Mouse (Mus musculus): Measurements from ENCODE around the gene Myo18a.

Myo18a gene

GRCm38 (mm10) chr11:77872236-77872635 lies 109.2 kb downstream of the Myo18a start:
- no peak for DNase-seq (ENCODE audit: low spot score)

- no peak for DNase-seq (ENCODE audit: low spot score)
Measured at GRCm38 (mm10) chr11:77872685-77873084, 109.6 kb downstream of the Myo18a start.

GRCm38 (mm10) chr11:77873116-77873515 lies 110.1 kb downstream of the Myo18a start:
- DNase-seq (ENCODE audit: low spot score): no peak

- no peak for DNase-seq (ENCODE audit: low spot score)
Measured at GRCm38 (mm10) chr11:77874685-77875231, 111.7 kb downstream of the Myo18a start.

- DNase-seq (ENCODE audit: low spot score): no peak
Measured at GRCm38 (mm10) chr11:77875269-77875668, 112.2 kb downstream of the Myo18a start.

GRCm38 (mm10) chr11:77875847-77876759 lies 113.1 kb downstream of the Myo18a start:
- DNase-seq (ENCODE audit: low spot score): no peak

- no peak for DNase-seq (ENCODE audit: low spot score)
Measured at GRCm38 (mm10) chr11:77876760-77877148, 113.7 kb downstream of the Myo18a start.

- no peak for DNase-seq (ENCODE audit: low spot score)
Measured at GRCm38 (mm10) chr11:77884524-77885245, 121.6 kb downstream of the Myo18a start.

GRCm38 (mm10) chr11:77885246-77885575 lies 122.2 kb downstream of the Myo18a start:
- no peak for DNase-seq (ENCODE audit: low spot score)

- no peak for DNase-seq (ENCODE audit: low spot score)
Measured at GRCm38 (mm10) chr11:77887373-77887960, 124.4 kb downstream of the Myo18a start.

- DNase-seq (ENCODE audit: low spot score): no peak
Measured at GRCm38 (mm10) chr11:77888846-77889245, 125.8 kb downstream of the Myo18a start.

GRCm38 (mm10) chr11:77889484-77889883 lies 126.4 kb downstream of the Myo18a start:
- no peak for DNase-seq (ENCODE audit: low spot score)

- DNase-seq (ENCODE audit: low spot score): no peak
Measured at GRCm38 (mm10) chr11:77890648-77891258, 127.7 kb downstream of the Myo18a start.

- no peak for DNase-seq (ENCODE audit: low spot score)
Measured at GRCm38 (mm10) chr11:77892883-77893282, 129.8 kb downstream of the Myo18a start.

- no peak for DNase-seq (ENCODE audit: low spot score)
Measured at GRCm38 (mm10) chr11:77893283-77893682, 130.2 kb downstream of the Myo18a start.

- DNase-seq (ENCODE audit: low spot score): peak; percentile 95
Measured at GRCm38 (mm10) chr11:77893787-77894718, 131.0 kb downstream of the Myo18a start, which contains the start of gene Pipox. Gene Pipox (minus strand): TSS chr11:77894096.

- DNase-seq (ENCODE audit: low spot score): peak; percentile 22
Measured at GRCm38 (mm10) chr11:77894967-77895366, 131.9 kb downstream of the Myo18a start.

GRCm38 (mm10) chr11:77896011-77896410 lies 133.0 kb downstream of the Myo18a start:
- DNase-seq (ENCODE audit: low spot score): no peak

GRCm38 (mm10) chr11:77896480-77896819 lies 133.4 kb downstream of the Myo18a start:
- no peak for DNase-seq (ENCODE audit: low spot score)

GRCm38 (mm10) chr11:77896820-77897805 lies 134.1 kb downstream of the Myo18a start:
- DNase-seq (ENCODE audit: low spot score): no peak
